In genomic region chr9:56873097-56873496, GRCm38 (mm10) we compare ENCODE assay signal across 15 mouse cellular contexts. TPM values are rescaled to one million over a fixed set of nuclear protein-coding genes. Genes with fewer than 3 reads are reported as not detected.
DNase-seq lines count a peak whose midpoint lies in the region; ATAC-seq and TF ChIP-seq lines count a peak whose summit lies in the region.
"Had no signal": no experiment of that assay in that cellular context is flagged by ENCODE, and none has a peak within 500 bp of the region (broad histone marks: within the 10 kb centered on the region; RNA-seq: fewer than 3 reads in every experiment).

No protein-coding gene starts in this region.

- peak overlapping the region; percentile 22; the same call in 1 of the 2 replicates for H3K4me2 ChIP-seq in heart, embryonic 12.5 days
- H3K4me2 ChIP-seq in lung, embryonic 16.5 days (ENCODE audit: low read depth, low read length) = no peak overlapping the region
- H3K4me2 ChIP-seq in lung, postnatal 0 days (replicated peaks; ENCODE audit: low read depth, low read length) = no peak overlapping the region
- no peak overlapping the region for H3K4me2 ChIP-seq in limb, embryonic 15.5 days
- H3K4me2 ChIP-seq: liver, embryonic 13.5 days had no signal

- H3K4me1 ChIP-seq in heart, embryonic 12.5 days (replicated peaks) = peaks cover 81% of the 10 kb centered on the region
- peaks cover 29% of the 10 kb centered on the region for H3K4me1 ChIP-seq in lung, embryonic 16.5 days (replicated peaks; ENCODE audit: control insufficient read depth, insufficient read depth, low read length)
- peaks cover 7% of the 10 kb centered on the region; the same call in 1 of the 2 replicates for H3K4me1 ChIP-seq in lung, postnatal 0 days (ENCODE audit: insufficient read depth, low read depth, low read length)
- peaks cover 65% of the 10 kb centered on the region for H3K4me1 ChIP-seq in bone marrow macrophage, adult 2 months (ENCODE audit: control insufficient read depth, insufficient read depth, low read length)
- peaks cover 87% of the 10 kb centered on the region for H3K4me1 ChIP-seq in limb, embryonic 15.5 days
- H3K4me1 ChIP-seq: liver, embryonic 13.5 days had no signal

- TF ChIP-seq POLR2A in bone marrow macrophage, adult 2 months (IDR thresholded peaks at IDR 0.05; ENCODE audit: borderline replicate concordance, low read depth, low read length) = no peak

- no peak for TF ChIP-seq CTCF in lung, postnatal 0 days (IDR thresholded peaks at IDR 0.05)
- TF ChIP-seq CTCF in bone marrow macrophage, adult 2 months (IDR thresholded peaks at IDR 0.05; ENCODE audit: low read depth, low read length) = no peak

- no peak for ATAC-seq in heart, embryonic 12.5 days (ENCODE audit: insufficient number of reproducible peaks, low FRiP score)
- no peak for ATAC-seq in lung, embryonic 16.5 days (ENCODE audit: low read depth)
- ATAC-seq in lung, postnatal 0 days = no peak
- ATAC-seq in limb, embryonic 15.5 days (ENCODE audit: insufficient number of reproducible peaks, low FRiP score, low TSS enrichment, low read depth) = no peak
- ATAC-seq: forebrain, embryonic 16.5 days; hindbrain, postnatal 0 days had no signal

- no peak overlapping the region for H3K4me3 ChIP-seq in heart, embryonic 12.5 days
- no peak overlapping the region for H3K4me3 ChIP-seq in lung, embryonic 16.5 days (ENCODE audit: low read length)
- no peak overlapping the region for H3K4me3 ChIP-seq in lung, postnatal 0 days (ENCODE audit: low read depth, low read length)
- no peak overlapping the region for H3K4me3 ChIP-seq in bone marrow macrophage, adult 2 months (ENCODE audit: insufficient read depth, low read length)
- no peak overlapping the region for H3K4me3 ChIP-seq in limb, embryonic 15.5 days
- H3K4me3 ChIP-seq: liver, embryonic 13.5 days had no signal

- intact Hi-C loops in gastrocnemius, postnatal 14 days (cut with DNase I; ENCODE audit: low total_unique reads) = no loop called here

- no peaks in the 10 kb centered on the region for H3K9me3 ChIP-seq in heart, embryonic 12.5 days (replicated peaks)
- no peaks in the 10 kb centered on the region for H3K9me3 ChIP-seq in lung, embryonic 16.5 days (ENCODE audit: control insufficient read depth, low read length)
- no peaks in the 10 kb centered on the region for H3K9me3 ChIP-seq in lung, postnatal 0 days (ENCODE audit: low read length)
- H3K9me3 ChIP-seq in limb, embryonic 15.5 days = no peaks in the 10 kb centered on the region
- H3K9me3 ChIP-seq: liver, embryonic 13.5 days had no signal

- no peak overlapping the region for H3K9ac ChIP-seq in heart, embryonic 12.5 days
- H3K9ac ChIP-seq in lung, embryonic 16.5 days (ENCODE audit: low read length) = no peak overlapping the region
- no peak overlapping the region for H3K9ac ChIP-seq in lung, postnatal 0 days (replicated peaks; ENCODE audit: low read depth)
- H3K9ac ChIP-seq in limb, embryonic 15.5 days = no peak overlapping the region
- H3K9ac ChIP-seq: liver, embryonic 13.5 days had no signal

- WGBS in heart, embryonic 12.5 days = 22% methylated on average over 1 of the region's 1 CpGs
- WGBS in lung, embryonic 16.5 days = 72% methylated on average over 1 of the region's 1 CpGs
- WGBS in lung, postnatal 0 days = 57% methylated on average over 1 of the region's 1 CpGs
- WGBS in limb, embryonic 15.5 days = 38% methylated on average over 1 of the region's 1 CpGs

- H3K36me3 ChIP-seq in heart, embryonic 12.5 days = peaks cover 17% of the 10 kb centered on the region
- H3K36me3 ChIP-seq in lung, embryonic 16.5 days (ENCODE audit: control insufficient read depth, insufficient read depth, low read length) = no peaks in the 10 kb centered on the region
- H3K36me3 ChIP-seq in lung, postnatal 0 days (ENCODE audit: insufficient read depth, low read length) = no peaks in the 10 kb centered on the region
- H3K36me3 ChIP-seq in limb, embryonic 15.5 days = peaks cover 15% of the 10 kb centered on the region; the same call in 1 of the 2 replicates
- H3K36me3 ChIP-seq: liver, embryonic 13.5 days had no signal

- DNase-seq in heart, adult 18-20 months = no peak
- no peak for DNase-seq in lung, postnatal 0 days (ENCODE audit: low spot score)
- no peak for DNase-seq in gastrocnemius, postnatal 14 days
- DNase-seq in kidney, postnatal 14 days = no peak
- DNase-seq: cerebellum, postnatal 25 days; gastrocnemius, postnatal 36 days; liver, embryonic 13.5 days; lung, postnatal 4 days had no signal

- no peak for TF ChIP-seq EP300 in lung, postnatal 0 days (IDR thresholded peaks at IDR 0.05)

- H3K27ac ChIP-seq in heart, embryonic 12.5 days (ENCODE audit: poor library complexity, severe bottlenecking) = peak overlapping the region; percentile 75
- 0 out of 2 replicates have a peak overlapping the region, but pooled peaks have one; percentile 10 for H3K27ac ChIP-seq in lung, embryonic 16.5 days (ENCODE audit: low read length)
- H3K27ac ChIP-seq in lung, postnatal 0 days (ENCODE audit: low read length) = no peak overlapping the region
- peak overlapping the region; percentile 17; the same call in 1 of the 2 replicates for H3K27ac ChIP-seq in bone marrow macrophage, adult 2 months (ENCODE audit: insufficient read depth, low read depth, low read length)
- H3K27ac ChIP-seq in limb, embryonic 15.5 days = peak overlapping the region; percentile 54
- H3K27ac ChIP-seq: hindbrain, postnatal 0 days; liver, embryonic 13.5 days had no signal

- H3K27me3 ChIP-seq in heart, embryonic 12.5 days (replicated peaks) = no peaks in the 10 kb centered on the region
- H3K27me3 ChIP-seq in lung, embryonic 16.5 days (ENCODE audit: control insufficient read depth, insufficient read depth, low read depth, low read length) = no peaks in the 10 kb centered on the region
- no peaks in the 10 kb centered on the region for H3K27me3 ChIP-seq in lung, postnatal 0 days (replicated peaks; ENCODE audit: insufficient read depth, low read length)
- H3K27me3 ChIP-seq in limb, embryonic 15.5 days = no peaks in the 10 kb centered on the region
- H3K27me3 ChIP-seq: liver, embryonic 13.5 days had no signal

RNA-seq across cellular contexts. Expression of gene Cspg4, which starts 8.3 kb away (rescaled TPM):
- 32.5 and 35.9 TPM in 2 replicates for polyA plus RNA-seq in heart, embryonic 12.5 days (2016; fragmentation: Nextera tagmentation; extraction: Ambion mirVana)
- total RNA-seq in heart, adult 18-20 months (2021) = 10 to 100 TPM in 1 of 2 experiments, 1 to 10 TPM in 1; 9.9 to 11.5 TPM
- 23.9 and 26.5 TPM in 2 replicates for polyA plus RNA-seq in lung, embryonic 16.5 days (2015; fragmentation: Nextera tagmentation; extraction: Ambion mirVana)
- polyA plus RNA-seq in lung, postnatal 0 days (2015; fragmentation: Nextera tagmentation; extraction: Ambion mirVana) = 9.1 and 10.4 TPM in 2 replicates
- polyA plus RNA-seq in bone marrow macrophage, adult 2 months (2012; ENCODE audit: insufficient read depth, insufficient read length, missing spikeins) = 0.32 and 0.67 TPM in 2 replicates
- polyA plus RNA-seq in limb, embryonic 15.5 days (2015; fragmentation: Nextera tagmentation; extraction: Ambion mirVana) = 49.1 and 52.2 TPM in 2 replicates
- 10 to 100 TPM; 13.8 to 20.6 TPM for total RNA-seq in gastrocnemius, postnatal 14 days (2021)
- total RNA-seq: neutrophil, adult 5-6 weeks had no signal

RNA-seq across cellular contexts. Expression of gene Odf3l1, which starts 8.6 kb away (rescaled TPM):
- 0.84 and 1.5 TPM in 2 replicates for polyA plus RNA-seq in heart, embryonic 12.5 days (2016; fragmentation: Nextera tagmentation; extraction: Ambion mirVana)
- not detected for total RNA-seq in heart, adult 18-20 months (2021)
- 0.20 and 1.1 TPM in 2 replicates for polyA plus RNA-seq in lung, embryonic 16.5 days (2015; fragmentation: Nextera tagmentation; extraction: Ambion mirVana)
- polyA plus RNA-seq in lung, postnatal 0 days (2015; fragmentation: Nextera tagmentation; extraction: Ambion mirVana) = 0.30 TPM in 1 of 2 replicates, not detected in the other
- polyA plus RNA-seq in bone marrow macrophage, adult 2 months (2012; ENCODE audit: insufficient read depth, insufficient read length, missing spikeins) = not detected in 2 replicates
- polyA plus RNA-seq in limb, embryonic 15.5 days (2015; fragmentation: Nextera tagmentation; extraction: Ambion mirVana) = 1.00 and 3.4 TPM in 2 replicates
- total RNA-seq in gastrocnemius, postnatal 14 days (2021) = under 1 TPM in 1 of 2 experiments, not detected in 1; 0.80 TPM
- total RNA-seq: gastrocnemius, postnatal 36 days; neutrophil, adult 5-6 weeks had no signal
- polyA plus RNA-seq: forebrain, embryonic 16.5 days; liver, embryonic 13.5 days had no signal

RNA-seq across cellular contexts. Expression of gene Snx33, which starts 55.1 kb away (rescaled TPM):
- 10.2 and 10.5 TPM in 2 replicates for polyA plus RNA-seq in heart, embryonic 12.5 days (2016; fragmentation: Nextera tagmentation; extraction: Ambion mirVana)
- total RNA-seq in heart, adult 18-20 months (2021) = 1 to 10 TPM; 7.0 to 8.2 TPM
- 11.8 and 12.2 TPM in 2 replicates for polyA plus RNA-seq in lung, embryonic 16.5 days (2015; fragmentation: Nextera tagmentation; extraction: Ambion mirVana)
- 8.7 and 8.9 TPM in 2 replicates for polyA plus RNA-seq in lung, postnatal 0 days (2015; fragmentation: Nextera tagmentation; extraction: Ambion mirVana)
- polyA plus RNA-seq in bone marrow macrophage, adult 2 months (2012; ENCODE audit: insufficient read depth, insufficient read length, missing spikeins) = 10.8 and 12.5 TPM in 2 replicates
- 10.9 and 11.3 TPM in 2 replicates for polyA plus RNA-seq in limb, embryonic 15.5 days (2015; fragmentation: Nextera tagmentation; extraction: Ambion mirVana)
- total RNA-seq in gastrocnemius, postnatal 14 days (2021) = 1 to 10 TPM; 6.4 to 6.5 TPM
